Mouse (Mus musculus) urinary bladder, adult 2 months (tissue): Measurements from ENCODE around the gene S1pr4. TPM values are rescaled to one million over a fixed set of nuclear protein-coding genes. Genes with fewer than 3 reads are reported as not detected.

Experiments used
- DNase-seq: peaks from one replicate; pipeline ENCODE4 v3.0.0; 2022; ENCODE audit warnings: low spot score
- polyA plus RNA-seq: library from polyadenylated mRNA; depleted of rRNA; stranded (reverse); fragments of >200 nt; gene quantifications from 2 replicates; pipeline ENCODE4 v1.2.3, GENCODE M21; 2012; rRNA removed

The S1pr4 gene
- polyA plus RNA-seq, result 2.2 and 2.3 TPM in 2 replicates

DNA sequence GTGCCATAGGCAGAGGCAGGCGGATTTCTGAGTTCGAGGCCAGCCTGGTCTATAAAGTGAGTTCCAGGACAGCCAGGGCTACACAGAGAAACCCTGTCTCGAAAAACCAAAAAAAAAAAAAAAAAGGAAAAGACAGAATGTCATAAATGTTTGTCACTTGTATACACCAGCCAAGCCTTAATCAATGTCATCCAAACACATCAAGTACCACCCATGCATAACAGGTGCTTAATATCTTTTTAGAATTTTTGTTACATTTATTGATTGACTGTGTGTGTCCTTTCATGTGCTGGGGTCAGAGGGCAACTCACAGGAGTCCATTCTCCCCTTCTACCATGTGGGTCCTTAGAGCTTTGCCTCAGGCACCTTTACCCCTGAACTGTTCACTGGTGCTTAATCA lies at the start of gene S1pr4:
Gene S1pr4 (minus strand): TSS at position 101 of the 400 bp plus-strand sequence.
- DNase-seq, result no peak

GRCm38 (mm10) chr10:81548944-81549343 lies 49.0 kb upstream of the S1pr4 start:
- DNase-seq, result no peak

GRCm38 (mm10) chr10:81546788-81547571 lies 47.0 kb upstream of the S1pr4 start:
- no peak for DNase-seq

GRCm38 (mm10) chr10:81546332-81546731 lies 46.4 kb upstream of the S1pr4 start:
- DNase-seq, result no peak

DNA sequence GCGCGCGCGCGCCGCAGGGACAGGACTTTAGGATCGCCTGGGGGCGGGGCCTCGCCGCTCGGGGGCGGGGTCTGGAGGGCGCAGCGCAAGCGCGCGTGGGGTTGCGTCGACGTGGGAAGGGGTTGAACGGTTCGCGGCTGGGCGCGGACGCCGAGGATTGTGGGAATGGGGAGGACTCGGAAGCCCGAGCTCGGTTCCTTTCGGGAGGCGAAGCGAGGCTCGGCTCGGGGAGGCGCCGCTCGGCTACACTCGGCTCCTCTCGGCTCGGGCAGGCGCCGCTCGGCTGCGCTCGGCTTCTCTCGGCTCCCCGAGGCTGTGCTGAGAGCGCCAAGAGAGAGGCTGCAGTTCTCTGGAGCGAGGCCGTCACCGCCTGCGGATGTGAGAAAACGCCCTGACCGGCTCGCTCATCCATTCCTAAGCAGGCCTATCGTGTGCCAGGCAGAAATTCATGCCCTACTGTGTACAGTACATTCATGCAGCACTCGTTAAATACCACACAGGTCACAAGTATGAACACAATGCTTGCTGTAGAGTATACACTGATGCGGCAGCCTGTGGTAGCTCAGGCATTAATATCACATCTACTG lies 45.3 kb upstream of the S1pr4 start, which contains the start of gene Gna11:
Gene Gna11 (minus strand): TSS at position 30 of the 587 bp plus-strand sequence.
- DNase-seq, result peak; percentile 98

DNA sequence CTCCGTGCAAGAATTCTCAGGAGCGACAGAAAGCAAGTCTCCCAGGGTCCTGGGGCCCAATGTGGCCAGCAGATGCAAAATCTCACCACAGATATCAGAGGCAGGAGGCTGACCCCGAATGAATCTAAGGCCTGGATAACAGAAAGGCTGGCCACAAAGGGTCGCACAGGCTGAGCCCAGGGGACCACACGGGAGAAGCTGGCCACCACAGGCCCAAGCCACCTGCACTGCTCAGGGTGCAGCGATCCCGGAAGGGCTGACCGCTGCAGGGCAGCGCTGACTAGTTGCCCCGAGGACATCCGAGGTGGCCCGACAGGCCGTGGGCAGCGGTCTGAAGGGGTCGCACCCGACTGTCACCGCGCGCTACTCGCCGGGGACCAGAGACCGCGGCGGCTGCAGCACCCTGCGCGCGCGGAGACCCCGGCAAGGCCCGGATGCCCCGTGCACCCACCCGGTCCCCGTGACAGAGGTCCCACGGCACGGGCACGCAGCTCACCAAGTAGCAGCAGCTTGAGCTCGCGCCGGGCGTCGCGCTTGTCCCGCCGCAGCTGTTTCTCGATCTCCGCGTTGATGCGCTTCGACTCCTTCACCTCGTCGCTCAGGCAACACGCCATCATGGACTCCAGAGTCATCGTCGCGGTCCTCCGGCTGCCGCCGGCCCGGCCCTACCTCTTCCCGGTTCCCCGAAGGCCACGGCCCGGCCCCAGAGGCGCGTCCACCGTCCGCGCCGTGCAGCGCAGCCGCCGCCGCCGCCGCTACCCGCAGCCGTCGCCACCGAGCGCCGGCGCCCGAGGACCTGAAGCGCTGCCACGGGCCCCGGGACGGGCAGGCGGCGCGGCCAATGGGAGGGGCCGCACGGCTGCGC lies 44.6 kb upstream of the S1pr4 start:
- no peak for DNase-seq

GRCm38 (mm10) chr10:81543633-81544032 lies 43.7 kb upstream of the S1pr4 start:
- DNase-seq, result no peak

- no peak for DNase-seq
Observed at GRCm38 (mm10) chr10:81542727-81543460, 43.0 kb upstream of the S1pr4 start.

- DNase-seq, result no peak
Observed at GRCm38 (mm10) chr10:81541803-81542202, 41.9 kb upstream of the S1pr4 start.

- no peak for DNase-seq
Observed at GRCm38 (mm10) chr10:81541363-81541762, 41.4 kb upstream of the S1pr4 start.

DNA sequence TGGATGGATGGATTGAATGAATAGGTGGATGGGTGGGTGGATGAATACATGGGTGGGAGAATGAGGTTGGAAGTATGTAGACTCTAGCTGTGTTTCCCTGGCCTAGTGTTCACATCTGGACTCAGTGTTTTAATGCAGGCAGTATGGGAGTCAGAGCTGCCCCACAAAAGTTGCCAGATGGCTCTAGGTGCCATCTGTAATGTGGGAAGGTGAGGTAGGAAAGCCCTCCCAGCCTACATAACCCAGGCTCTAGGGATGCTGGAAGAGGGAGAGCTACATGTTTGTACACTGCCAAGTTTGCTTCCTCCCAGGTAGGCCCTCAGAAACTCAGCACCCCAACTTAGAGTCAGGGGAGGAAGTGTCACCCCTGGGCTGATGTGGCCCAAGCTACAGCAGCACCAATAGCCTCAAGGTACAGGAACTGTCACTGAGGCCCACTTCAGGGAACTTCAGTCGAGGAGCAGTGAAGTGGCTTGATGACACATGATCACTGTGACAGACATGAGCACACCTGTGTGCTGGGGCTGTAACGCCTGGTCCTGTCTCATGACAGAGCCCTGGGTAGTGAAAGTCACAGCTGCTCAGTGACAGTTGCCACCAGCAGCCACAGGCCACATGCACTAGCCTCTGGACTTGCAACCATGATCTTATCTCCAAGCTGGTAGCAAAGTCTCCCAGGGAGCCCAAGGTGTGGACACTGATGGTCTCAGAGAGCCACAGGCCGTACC lies 38.6 kb upstream of the S1pr4 start:
- DNase-seq, result no peak

DNA sequence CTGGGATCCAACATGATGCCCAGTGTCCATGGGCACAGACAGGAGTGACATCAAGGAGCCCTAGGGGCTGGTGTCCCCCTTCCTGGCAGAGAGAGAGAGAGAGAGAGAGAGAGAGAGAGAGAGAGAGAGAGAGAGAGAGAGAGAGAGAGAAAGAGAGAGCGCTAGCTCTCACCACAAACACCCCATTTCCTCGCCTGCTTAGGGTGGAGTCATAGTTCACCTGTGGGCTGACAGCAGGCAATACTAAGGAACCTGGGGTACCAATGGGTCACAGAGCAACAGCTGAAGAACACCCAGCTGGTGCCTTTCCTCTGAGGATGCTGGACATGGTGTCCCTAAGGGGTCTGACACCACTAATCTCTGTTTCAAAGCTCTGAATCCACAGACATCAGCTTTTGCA lies 37.5 kb upstream of the S1pr4 start:
- DNase-seq, result no peak

GRCm38 (mm10) chr10:81536734-81537133 lies 36.8 kb upstream of the S1pr4 start:
- DNase-seq, result no peak

GRCm38 (mm10) chr10:81534826-81535225 lies 34.9 kb upstream of the S1pr4 start:
- DNase-seq, result no peak

DNA sequence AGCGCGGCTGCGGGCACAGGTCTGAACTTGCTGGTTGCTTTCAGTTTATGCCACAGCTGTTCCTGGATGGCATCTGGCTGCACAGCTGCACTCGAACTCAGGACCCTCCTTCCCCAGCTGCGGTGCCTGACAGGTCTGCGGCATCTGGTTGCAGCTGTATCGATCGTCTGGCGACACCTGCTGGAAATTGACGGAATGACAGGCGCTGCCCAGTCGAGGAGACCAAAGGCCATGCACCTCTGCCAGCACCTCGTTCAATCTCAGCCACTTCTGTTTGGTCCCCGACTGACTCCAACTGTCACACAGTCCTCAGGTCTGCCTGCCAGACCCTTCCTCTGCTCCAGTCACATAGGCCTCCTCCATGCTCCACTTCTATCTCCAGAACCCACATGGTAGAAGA lies 26.8 kb upstream of the S1pr4 start:
- DNase-seq, result peak; percentile 82

DNA sequence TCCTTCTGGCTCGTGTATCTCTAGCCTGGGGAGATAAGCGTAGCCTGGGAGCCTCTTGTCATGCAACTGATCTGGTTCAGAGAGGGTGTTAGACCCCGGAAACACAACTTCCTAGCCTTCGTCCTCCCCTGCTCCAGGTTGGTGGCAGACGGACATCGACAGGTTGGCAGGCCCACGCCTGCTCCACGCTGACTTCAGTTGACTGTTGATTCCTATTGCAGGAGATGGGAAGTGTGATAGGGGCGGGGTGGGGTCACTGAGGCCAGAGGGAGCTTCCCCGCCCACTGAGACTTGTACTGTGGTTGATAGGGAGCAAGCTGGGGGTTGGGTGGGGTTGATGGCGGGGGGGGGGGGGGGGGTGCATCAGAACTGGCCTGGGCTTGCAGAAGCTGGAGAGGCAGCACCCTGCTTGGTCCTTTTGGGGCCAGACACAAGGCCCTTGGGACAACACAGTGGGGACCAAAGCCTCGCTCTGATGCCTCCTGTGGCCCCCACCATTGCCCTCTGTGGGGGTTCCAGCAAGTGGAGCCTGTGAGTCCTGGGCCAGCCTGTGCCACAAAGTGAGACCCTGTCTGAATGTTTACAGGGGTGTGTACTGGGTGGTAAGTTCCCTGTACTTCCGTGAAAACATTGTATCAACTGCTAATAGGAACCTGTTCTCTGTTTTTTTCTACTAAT lies 25.2 kb upstream of the S1pr4 start:
- peak; percentile 54 for DNase-seq

DNA sequence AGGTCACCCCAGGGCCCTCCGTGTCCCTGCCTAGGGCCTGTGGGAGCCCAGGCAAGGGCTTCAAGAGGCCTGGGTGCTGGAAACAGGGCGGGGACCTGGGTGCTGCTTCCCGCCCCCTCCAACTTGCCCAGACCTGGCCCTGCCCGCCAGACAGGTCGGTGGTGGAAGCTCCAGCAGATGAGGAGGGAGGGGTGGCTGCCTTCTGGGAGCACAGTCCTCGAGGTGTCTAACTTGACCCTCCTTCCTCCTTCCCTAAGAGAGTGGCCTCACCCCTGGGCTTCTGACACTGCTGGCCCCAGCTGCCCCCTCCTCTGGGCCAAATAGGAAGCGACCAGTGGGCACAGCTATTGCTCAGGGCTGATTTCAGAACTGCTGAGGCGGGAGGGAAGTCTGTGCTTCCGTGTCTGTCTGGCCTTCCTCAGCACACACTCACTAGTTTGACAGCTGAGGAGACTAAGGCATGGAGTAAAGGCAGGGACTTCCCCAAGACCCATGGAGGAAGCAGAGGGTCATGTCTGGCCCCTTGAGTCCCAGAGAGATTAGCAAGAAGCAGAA lies 24.2 kb upstream of the S1pr4 start, which contains the start of gene Gna15:
Gene Gna15 (minus strand): TSS at position 175 of the 555 bp plus-strand sequence.
- DNase-seq, result peak; percentile 56

- DNase-seq, result no peak
Observed at GRCm38 (mm10) chr10:81523570-81523969, 23.6 kb upstream of the S1pr4 start.

GRCm38 (mm10) chr10:81523142-81523541 lies 23.2 kb upstream of the S1pr4 start:
- DNase-seq, result no peak

GRCm38 (mm10) chr10:81519978-81520365 lies 20.0 kb upstream of the S1pr4 start:
- no peak for DNase-seq
